ENCODE assay signal across 25 mouse cellular contexts in the genomic region with DNA sequence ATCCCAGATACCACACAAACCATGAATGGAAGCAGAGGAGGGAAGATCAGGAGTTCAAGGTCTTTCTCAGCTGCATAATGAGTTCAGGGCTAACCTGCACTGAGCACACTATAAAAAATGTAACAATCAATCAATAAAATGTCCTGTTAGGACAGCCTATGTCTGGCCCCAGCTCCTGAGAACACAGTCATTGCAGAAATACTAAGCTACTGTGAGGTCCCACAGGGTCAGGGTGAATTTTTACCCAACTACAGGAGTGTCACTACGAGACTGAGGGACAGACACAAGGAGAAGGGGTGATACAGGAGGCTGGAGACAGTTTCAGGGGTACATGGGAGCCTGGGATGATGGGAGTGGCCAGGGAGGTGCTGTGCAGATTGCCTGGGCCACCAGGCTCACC.
"Had no signal": no experiment of that assay in that cellular context is flagged by ENCODE, and none has a peak within 500 bp of the region (broad histone marks: within the 10 kb centered on the region; RNA-seq: fewer than 3 reads in every experiment).

No protein-coding gene starts in this region.

- ATAC-seq: hindbrain, embryonic 16.5 days; inflammation-experienced regulatory T-cells, adult 6 months; intestine, embryonic 15.5 days; intestine, postnatal 0 days had no signal

- H3K4me2 ChIP-seq: heart, embryonic 13.5 days; heart, embryonic 15.5 days; hindbrain, embryonic 12.5 days; hindbrain, embryonic 14.5 days; intestine, embryonic 15.5 days; limb, embryonic 12.5 days had no signal

- DNase-seq: gastrocnemius, adult 2 months; gastrocnemius, postnatal 10 days; gastrocnemius, postnatal 25 days; heart, adult 18-20 months; heart, postnatal 14 days; heart, postnatal 4 days; kidney, adult 18-20 months; kidney, adult 8-10 months; kidney, postnatal 10 days; kidney, postnatal 25 days; kidney, postnatal 4 days had no signal

- H3K9ac ChIP-seq: heart, embryonic 13.5 days; heart, embryonic 15.5 days; hindbrain, embryonic 14.5 days; intestine, embryonic 15.5 days; limb, embryonic 12.5 days had no signal

- H3K9me3 ChIP-seq: heart, embryonic 10.5 days; heart, embryonic 13.5 days; heart, embryonic 15.5 days; hindbrain, embryonic 10.5 days; hindbrain, embryonic 12.5 days; intestine, embryonic 15.5 days; limb, embryonic 10.5 days; limb, embryonic 12.5 days had no signal

- H3K27ac ChIP-seq: gastrocnemius, adult 2 months; heart, embryonic 10.5 days; heart, embryonic 13.5 days; heart, embryonic 15.5 days; hindbrain, embryonic 10.5 days; hindbrain, embryonic 12.5 days; hindbrain, embryonic 14.5 days; intestine, embryonic 15.5 days; layer of hippocampus, adult 2 months; left cerebral cortex, adult 2 months; limb, embryonic 10.5 days; limb, embryonic 12.5 days had no signal

- H3K4me3 ChIP-seq: gastrocnemius, adult 2 months; heart, embryonic 10.5 days; heart, embryonic 13.5 days; heart, embryonic 15.5 days; hindbrain, embryonic 10.5 days; hindbrain, embryonic 12.5 days; intestine, embryonic 15.5 days; layer of hippocampus, adult 2 months; left cerebral cortex, adult 2 months; limb, embryonic 10.5 days; limb, embryonic 12.5 days had no signal

- H3K27me3 ChIP-seq: heart, embryonic 13.5 days; heart, embryonic 15.5 days; hindbrain, embryonic 12.5 days; intestine, embryonic 15.5 days; limb, embryonic 12.5 days had no signal
